Mouse (Mus musculus) hindbrain, embryonic 16.5 days (tissue): ENCODE data around the gene Tmem255b. TPM values are rescaled to one million over a fixed set of nuclear protein-coding genes. Genes with fewer than 3 reads are reported as not detected.

Source experiments
- ATAC-seq: fragments of 200-750 bp; cut with Nextera tagmentation; 2 replicates; pipeline ENCODE4 v1.8.0; 2017; ENCODE audit warnings: moderate TSS enrichment, moderate library complexity
- H3K27ac ChIP-seq: fragments of 300-500 bp; sonication (generic); 2 replicates; pipeline ENCODE4 v1.5.1; 2014; ENCODE audit warnings: low read depth, mild to moderate bottlenecking, control low read depth, low read length, moderate library complexity
- H3K27me3 ChIP-seq: fragments of 300-500 bp; sonication (generic); replicated peaks from 2 replicates; pipeline ENCODE4 v1.6.1; 2014; ENCODE audit warnings: low read length; ENCODE audit not compliant: control insufficient read depth, insufficient read depth
- H3K36me3 ChIP-seq: fragments of 300-500 bp; sonication (generic); 2 replicates; pipeline ENCODE4 v1.6.1; 2014; ENCODE audit warnings: mild to moderate bottlenecking, low read length, moderate library complexity, mixed read lengths; ENCODE audit not compliant: control insufficient read depth, insufficient read depth
- H3K4me1 ChIP-seq: fragments of 300-500 bp; sonication (generic); 2 replicates; pipeline ENCODE4 v1.6.1; 2014; ENCODE audit warnings: low read depth, low read length; ENCODE audit not compliant: control insufficient read depth, insufficient read depth
- H3K4me2 ChIP-seq: fragments of 300-500 bp; sonication (generic); 2 replicates; pipeline ENCODE4 v1.6.1; 2014; ENCODE audit warnings: mild to moderate bottlenecking, low read length, control low read depth, moderate library complexity
- H3K4me3 ChIP-seq: fragments of 300-500 bp; sonication (generic); 2 replicates; pipeline ENCODE4 v1.5.1; 2014; ENCODE audit warnings: mild to moderate bottlenecking, low read length, control low read depth, moderate library complexity
- H3K9ac ChIP-seq: fragments of 300-500 bp; sonication (generic); 2 replicates; pipeline ENCODE4 v1.6.1; 2014; ENCODE audit warnings: low read depth, mild to moderate bottlenecking, control low read depth, low read length, moderate library complexity
- H3K9me3 ChIP-seq: fragments of 300-500 bp; sonication (generic); 2 replicates; pipeline ENCODE4 v1.6.1; 2014; ENCODE audit warnings: mild to moderate bottlenecking, low read length, moderate library complexity; ENCODE audit not compliant: control insufficient read depth
- WGBS: fragments of 180-500 bp; shearing (Covaris S2); extraction: QIAGEN DNeasy Blood & Tissue Kit; methylation state at CpG from one replicate; pipeline ENCODE4 v1.1.7; 2014; 5-methylcytosine and 5-hydroxymethylcytosine counted together
- polyA plus RNA-seq: library from polyadenylated mRNA; unstranded; fragments of >200 nt; fragmentation: Nextera tagmentation; extraction: Ambion mirVana; gene quantifications from 2 replicates; pipeline ENCODE4 v1.2.1, GENCODE M21; 2015

Gene Tmem255b
- polyA plus RNA-seq, result 1.8 and 3.1 TPM in 2 replicates

- Histone ChIP-seq H3K27ac (no peak within 1 kb of the TSS), H3K4me3 (peak within 1 kb of the TSS; percentile 11; the same call in 1 of the 2 replicates), H3K4me1 (peaks cover 8% of the 10 kb centered on the region), H3K4me2 (peak within 1 kb of the TSS; percentile 39), H3K9ac (no peak within 1 kb of the TSS; the same call in 1 of the 2 replicates), H3K9me3 (no peaks in the 10 kb centered on the region), H3K27me3 (peaks cover 13% of the 10 kb centered on the region; the same call in 1 of the 2 replicates), H3K36me3 (no peaks in the 10 kb centered on the region)
- ATAC-seq, result no peak
- WGBS, result 20% methylated on average over 10 of the region's 10 CpGs
Observed at GRCm38 (mm10) chr8:13434889-13435288, at the start of gene Tmem255b. Gene Tmem255b, plus strand, starts transcription at chr8:13435189.

DNA sequence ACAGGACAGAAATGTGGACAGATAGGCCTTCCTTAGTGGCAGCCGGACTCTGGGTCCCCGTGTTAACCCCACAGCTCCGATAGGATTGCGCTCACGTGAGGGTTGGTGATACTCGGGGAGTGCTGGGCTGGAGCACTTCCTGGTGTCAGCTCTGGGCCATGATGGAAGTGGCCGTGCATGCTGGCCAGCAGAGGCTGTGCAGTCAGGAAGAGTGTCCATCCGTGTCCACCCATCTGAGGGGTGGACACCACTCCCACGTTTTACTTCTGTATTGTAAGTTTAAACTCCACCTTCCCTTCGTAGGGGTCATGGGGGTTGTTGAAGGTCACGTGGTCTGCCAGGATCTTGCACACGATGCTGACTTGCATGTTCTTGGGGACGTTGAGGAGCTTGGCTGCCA, 48.6 kb upstream of the Tmem255b start:
- WGBS, result 78% methylated on average over 13 of the region's 13 CpGs

DNA sequence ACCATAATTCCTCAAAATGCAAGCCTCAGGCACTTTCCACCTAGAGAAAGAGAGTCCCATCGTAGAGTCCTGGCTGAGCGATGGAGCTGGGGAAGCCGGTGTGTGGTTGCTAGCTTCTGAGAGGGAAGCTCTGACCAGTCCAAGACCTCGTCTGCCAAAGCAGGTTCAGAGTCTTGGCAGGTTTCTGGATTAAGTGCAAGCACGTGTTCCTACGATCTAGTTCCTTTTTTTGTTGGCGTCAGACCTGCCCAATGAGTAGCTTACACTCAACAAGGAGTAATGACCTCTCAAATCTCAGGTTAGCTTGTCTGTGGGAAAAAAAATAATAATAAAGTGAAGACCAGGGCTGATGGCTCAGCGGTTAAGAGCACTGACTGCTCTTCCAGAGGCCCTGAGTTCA, 47.3 kb upstream of the Tmem255b start:
- Histone ChIP-seq H3K27ac (no peak overlapping the region), H3K9ac (no peak overlapping the region), H3K4me2 (no peak overlapping the region), H3K4me1 (no peaks in the 10 kb centered on the region), H3K27me3 (no peaks in the 10 kb centered on the region), H3K4me3 (no peak overlapping the region), H3K9me3 (no peaks in the 10 kb centered on the region), H3K36me3 (no peaks in the 10 kb centered on the region)
- ATAC-seq, result no peak
- 87% methylated on average over 8 of the region's 8 CpGs for WGBS

More for the DNA sequence above, 48.6 kb upstream of the Tmem255b start:
- H3K27me3 ChIP-seq, result no peaks in the 10 kb centered on the region
- H3K36me3 ChIP-seq, result no peaks in the 10 kb centered on the region
- no peak overlapping the region for H3K27ac ChIP-seq
- H3K4me3 ChIP-seq, result no peak overlapping the region
- no peaks in the 10 kb centered on the region for H3K9me3 ChIP-seq
- ATAC-seq, result no peak
- H3K4me2 ChIP-seq, result no peak overlapping the region
- H3K9ac ChIP-seq, result no peak overlapping the region
- no peaks in the 10 kb centered on the region for H3K4me1 ChIP-seq

DNA sequence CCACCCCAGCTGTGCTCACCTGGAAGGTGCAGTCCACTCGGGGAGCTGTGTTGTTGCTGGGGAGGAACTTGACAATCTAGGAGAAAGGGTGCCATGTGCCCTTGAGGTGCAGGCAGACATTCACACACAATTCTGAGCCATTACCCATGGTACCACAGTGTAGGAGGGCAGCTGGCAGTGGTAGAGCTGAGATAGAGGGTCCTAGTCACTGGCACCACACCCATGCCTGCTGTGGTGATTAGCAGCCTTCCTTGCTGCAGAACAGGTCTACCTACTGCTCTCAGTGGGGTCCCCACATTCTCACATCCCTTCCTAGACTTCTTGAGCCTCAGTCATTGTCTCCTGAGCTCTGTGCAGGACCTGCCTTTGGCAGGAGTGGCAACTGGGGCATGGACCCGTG, 46.2 kb upstream of the Tmem255b start:
- H3K4me3 ChIP-seq, result no peak overlapping the region
- no peaks in the 10 kb centered on the region for H3K9me3 ChIP-seq
- 77% methylated on average over 2 of the region's 2 CpGs for WGBS
- H3K27ac ChIP-seq, result no peak overlapping the region
- no peak overlapping the region for H3K4me2 ChIP-seq
- no peak for ATAC-seq
- H3K36me3 ChIP-seq, result no peaks in the 10 kb centered on the region
- no peaks in the 10 kb centered on the region for H3K4me1 ChIP-seq
- H3K27me3 ChIP-seq, result no peaks in the 10 kb centered on the region
- no peak overlapping the region for H3K9ac ChIP-seq

DNA sequence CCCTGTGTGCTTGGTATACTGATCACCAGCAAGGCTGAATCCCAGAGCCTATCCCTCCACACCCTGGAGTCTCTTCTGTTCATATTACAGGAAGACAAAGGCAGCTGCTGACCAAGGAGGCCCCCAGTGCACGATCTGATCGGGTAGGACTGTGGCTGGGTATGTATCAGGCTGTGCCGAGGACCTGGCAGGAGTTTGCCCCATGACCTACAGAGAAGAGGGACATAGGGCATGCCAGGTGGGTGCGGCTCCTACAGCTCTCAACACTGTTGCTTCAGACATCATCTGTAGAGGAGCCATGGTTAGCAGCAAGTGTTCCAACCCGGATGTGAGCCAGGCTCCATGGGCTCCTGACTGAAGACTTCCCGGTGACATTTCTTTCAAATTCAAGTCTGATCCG, 41.1 kb upstream of the Tmem255b start:
- no peaks in the 10 kb centered on the region for H3K36me3 ChIP-seq
- no peaks in the 10 kb centered on the region for H3K27me3 ChIP-seq
- ATAC-seq, result no peak
- no peak overlapping the region for H3K27ac ChIP-seq
- 91% methylated on average over 7 of the region's 7 CpGs for WGBS
- H3K4me3 ChIP-seq, result no peak overlapping the region
- no peak overlapping the region for H3K9ac ChIP-seq
- H3K9me3 ChIP-seq, result no peaks in the 10 kb centered on the region
- H3K4me1 ChIP-seq, result no peaks in the 10 kb centered on the region
- H3K4me2 ChIP-seq, result no peak overlapping the region

- no peak for ATAC-seq
- Histone ChIP-seq H3K4me1 (no peaks in the 10 kb centered on the region), H3K4me2 (no peak within 1 kb of the TSS), H3K9ac (no peak within 1 kb of the TSS), H3K36me3 (no peaks in the 10 kb centered on the region), H3K27ac (no peak within 1 kb of the TSS), H3K27me3 (no peaks in the 10 kb centered on the region), H3K4me3 (no peak within 1 kb of the TSS), H3K9me3 (no peaks in the 10 kb centered on the region)
- 83% methylated on average over 5 of the region's 5 CpGs for WGBS
Observed at GRCm38 (mm10) chr8:13396725-13397124, 38.3 kb upstream of the Tmem255b start, which contains the start of gene Atp4b. Gene Atp4b, minus strand, starts transcription at chr8:13396825.

DNA sequence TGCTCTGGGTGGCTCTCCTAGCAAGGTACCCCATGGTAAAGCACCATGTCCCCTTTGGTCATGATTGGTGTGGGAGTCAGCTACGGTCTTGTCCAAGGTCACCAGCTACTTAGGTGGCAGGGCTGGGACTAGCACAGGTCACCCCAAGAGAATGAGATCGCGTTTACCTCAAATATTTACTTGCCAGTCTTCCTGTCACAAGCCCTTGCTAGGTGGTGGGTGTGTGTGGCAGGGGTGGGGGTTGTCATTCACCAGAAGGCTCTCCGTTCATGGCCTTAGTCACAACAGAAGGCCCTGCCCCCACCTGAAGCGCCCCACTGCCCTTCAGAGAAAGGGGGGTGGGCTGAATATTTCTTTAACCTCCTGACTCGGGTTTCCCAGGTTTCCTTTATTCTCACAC, 31.5 kb upstream of the Tmem255b start:
- H3K4me1 ChIP-seq, result no peaks in the 10 kb centered on the region
- WGBS, result 76% methylated on average over 6 of the region's 6 CpGs

GRCm38 (mm10) chr8:13404666-13405131, 30.3 kb upstream of the Tmem255b start, which contains the start of gene Grk1:
Gene Grk1, plus strand, starts transcription at chr8:13405081.
- Histone ChIP-seq H3K27me3 (no peaks in the 10 kb centered on the region), H3K9ac (no peak within 1 kb of the TSS), H3K36me3 (no peaks in the 10 kb centered on the region), H3K9me3 (no peaks in the 10 kb centered on the region), H3K4me3 (no peak within 1 kb of the TSS), H3K4me2 (no peak within 1 kb of the TSS), H3K27ac (no peak within 1 kb of the TSS), H3K4me1 (no peaks in the 10 kb centered on the region)
- no peak for ATAC-seq
- WGBS, result 81% methylated on average over 5 of the region's 5 CpGs

More for the DNA sequence above, 31.5 kb upstream of the Tmem255b start:
- Histone ChIP-seq H3K27ac (no peak overlapping the region), H3K4me2 (no peak overlapping the region), H3K27me3 (no peaks in the 10 kb centered on the region), H3K4me3 (no peak overlapping the region), H3K36me3 (no peaks in the 10 kb centered on the region), H3K9ac (no peak overlapping the region), H3K9me3 (no peaks in the 10 kb centered on the region)
- no peak for ATAC-seq

- Histone ChIP-seq H3K4me2 (no peak overlapping the region), H3K4me1 (no peaks in the 10 kb centered on the region), H3K4me3 (no peak overlapping the region), H3K9ac (no peak overlapping the region), H3K27ac (no peak overlapping the region), H3K36me3 (no peaks in the 10 kb centered on the region), H3K27me3 (no peaks in the 10 kb centered on the region), H3K9me3 (no peaks in the 10 kb centered on the region)
- ATAC-seq, result no peak
- WGBS, result 72% methylated on average over 5 of the region's 5 CpGs
Observed at GRCm38 (mm10) chr8:13406011-13406410, 29.0 kb upstream of the Tmem255b start.
